Mouse (Mus musculus) left cerebral cortex, adult 18-20 months (tissue): Measurements from ENCODE around the gene Tsen34. TPM values are rescaled to one million over a fixed set of nuclear protein-coding genes. Genes with fewer than 3 reads are reported as not detected.
"Not testable (repeated sequence)": the region's sequence is repeated elsewhere in the genome, so short reads cannot be mapped to it uniquely, and the experiment has no call there.

Experiments
- DNase-seq, 2 experiments: peaks; one replicate each; pipeline ENCODE4 v3.0.0; 2021 to 2022; ENCODE audit warnings: low spot score in 2 of 2, mixed read lengths in 1 of 2
- total RNA-seq, 2 experiments: library from RNA; stranded (reverse); gene quantifications; 2 replicates each; pipeline ENCODE4 v1.2.3; 2021

The Tsen34 gene
- total RNA-seq, 2 experiments from 2014 or later, result 78.5 to 90.0 TPM

GRCm38 (mm10) chr7:3685400-3686187 is 7.1 kb upstream of the Tsen34 start:
- DNase-seq, result no peak

DNA sequence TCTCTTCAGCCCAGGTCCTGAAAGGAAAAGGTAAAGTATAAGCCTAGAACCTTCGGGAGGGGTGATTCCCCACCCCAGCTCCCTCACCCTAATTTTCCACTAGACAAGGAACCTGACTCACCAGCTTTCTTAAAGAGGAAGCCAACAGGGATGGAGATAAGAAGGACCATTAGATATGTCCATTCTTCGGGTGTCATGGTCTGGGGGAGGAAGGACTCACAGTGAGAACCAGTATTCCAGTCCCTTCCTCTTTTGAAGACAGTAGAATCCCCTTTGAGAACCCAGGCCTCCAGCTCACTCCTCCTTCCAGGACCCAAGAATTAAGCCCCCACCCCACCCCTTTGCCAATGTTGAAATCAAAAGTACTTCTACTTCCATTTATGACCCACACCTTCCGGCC is 744 bp upstream of the Tsen34 start:
- no peak for DNase-seq

DNA sequence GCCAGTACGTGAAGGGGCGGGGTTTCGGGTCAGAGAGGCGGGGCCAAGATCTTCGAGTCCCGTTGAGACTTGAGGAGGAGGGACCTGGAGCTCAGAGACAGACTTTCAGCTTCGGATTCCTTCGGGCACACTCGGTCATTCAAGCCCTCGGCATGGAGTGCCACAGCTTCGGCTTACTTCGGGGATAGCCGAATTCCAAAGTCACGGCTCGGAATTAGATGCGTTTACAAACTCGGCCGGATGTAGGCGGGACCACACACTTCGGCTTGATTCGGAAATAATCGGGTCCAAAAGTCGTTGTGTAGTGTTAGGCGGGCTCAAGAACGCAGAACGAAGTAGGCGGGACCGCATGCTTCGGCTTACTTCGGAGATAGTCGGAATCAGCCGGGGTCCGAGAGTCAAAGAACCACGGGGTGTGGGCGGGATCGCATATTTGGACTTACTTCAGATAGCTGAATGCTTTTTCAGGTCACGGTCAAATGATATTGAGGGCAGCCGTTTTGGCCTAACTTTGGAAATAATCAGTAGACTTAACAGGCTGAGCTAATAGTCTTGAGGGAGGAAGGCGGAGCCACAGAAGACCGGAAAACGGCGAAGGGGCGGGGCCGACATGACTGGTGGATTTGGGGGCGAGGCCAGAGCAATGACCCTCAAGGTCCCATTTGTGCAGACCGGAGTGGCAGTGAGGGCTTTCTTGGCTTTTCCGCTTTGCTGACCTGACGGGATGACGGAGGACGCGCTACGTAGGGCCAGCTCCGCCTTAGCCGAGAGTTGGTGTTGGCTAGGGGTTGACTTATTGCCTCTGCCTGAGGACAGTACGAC is 535 bp downstream of the Tsen34 start, which contains the start of gene Mboat7:
Gene Mboat7, minus strand, starts transcription at position 537 of the 822 bp plus-strand sequence.
- DNase-seq, result peak; percentile 94 to 96

GRCm38 (mm10) chr7:3693809-3694075 is 1.1 kb downstream of the Tsen34 start:
- no peak for DNase-seq

- peak in 1 of 2 experiments; percentile 44 for DNase-seq
Measured at GRCm38 (mm10) chr7:3694076-3694948, 1.6 kb downstream of the Tsen34 start.

GRCm38 (mm10) chr7:3694949-3695305 is 2.3 kb downstream of the Tsen34 start:
- DNase-seq, result not testable (repeated sequence)

DNA sequence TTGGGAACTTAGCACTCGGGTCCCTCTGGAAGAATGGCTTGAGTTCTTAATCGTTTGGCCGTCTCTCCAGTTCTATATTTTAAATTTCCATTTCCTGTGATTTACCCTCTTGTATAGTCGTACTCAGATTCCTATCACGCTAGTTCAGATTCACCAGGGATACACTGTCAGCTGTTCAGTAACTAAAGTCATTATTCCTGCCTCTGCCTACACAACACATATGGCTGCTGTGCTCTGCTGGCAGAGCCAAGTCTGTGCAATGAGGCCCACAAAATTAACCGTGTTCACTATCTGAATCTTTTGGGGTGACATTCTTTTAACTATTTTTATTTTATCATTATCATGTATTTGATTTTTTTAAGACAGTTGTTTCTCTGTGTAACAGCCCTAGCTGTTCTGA is 5.8 kb downstream of the Tsen34 start:
- DNase-seq, result no peak

- DNase-seq, result no peak
Measured at GRCm38 (mm10) chr7:3703148-3703878, 10.7 kb downstream of the Tsen34 start.

DNA sequence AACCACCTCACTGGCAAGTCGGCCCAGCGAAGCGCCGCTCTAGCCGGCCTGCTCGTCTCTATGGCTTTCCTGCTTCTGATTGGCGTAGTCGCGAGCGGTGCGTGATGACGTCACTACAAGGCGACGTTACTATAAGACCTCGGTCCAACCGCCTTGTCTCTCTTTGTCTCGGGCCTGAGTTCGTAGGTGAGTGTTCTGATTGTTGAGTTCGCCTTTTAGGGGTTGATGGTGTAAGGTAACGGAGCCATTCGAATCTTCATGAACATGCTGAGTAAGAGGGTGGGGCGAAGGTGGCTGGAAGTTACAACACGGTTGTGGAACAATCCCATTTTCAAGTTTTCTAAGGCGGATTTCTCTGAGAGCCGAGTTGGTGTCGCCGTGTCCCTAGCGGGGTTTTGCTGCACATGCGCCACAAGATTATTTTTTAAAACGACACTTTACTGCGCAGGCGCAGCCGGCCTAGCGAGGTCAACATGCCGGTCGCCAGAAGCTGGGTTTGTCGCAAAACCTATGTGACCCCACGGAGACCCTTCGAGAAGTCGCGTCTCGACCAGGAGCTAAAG is 11.3 kb downstream of the Tsen34 start, which contains the start of gene Rps9:
Gene Rps9, plus strand, starts transcription at position 115 of the 563 bp plus-strand sequence.
- peak; percentile 97 for DNase-seq

DNA sequence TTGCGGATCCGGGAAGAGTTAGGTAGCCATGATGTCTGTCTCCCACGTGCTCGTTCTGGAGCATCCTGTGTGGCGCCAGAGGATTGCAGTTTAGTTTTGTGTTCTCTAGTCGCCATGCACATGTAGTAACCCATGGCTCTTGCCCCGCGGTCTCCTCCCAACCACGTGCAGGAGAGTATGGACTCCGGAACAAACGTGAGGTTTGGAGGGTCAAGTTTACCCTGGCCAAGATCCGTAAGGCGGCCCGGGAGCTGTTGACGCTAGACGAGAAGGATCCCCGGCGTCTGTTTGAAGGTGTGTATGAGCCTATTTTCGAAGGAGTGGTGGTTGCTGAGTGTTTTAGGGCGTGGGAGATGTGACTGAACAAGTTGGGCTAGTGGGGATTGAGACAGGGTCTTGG is 11.8 kb downstream of the Tsen34 start:
- no peak for DNase-seq

- not testable (repeated sequence) for DNase-seq
Measured at GRCm38 (mm10) chr7:3705461-3705860, 12.8 kb downstream of the Tsen34 start.

DNA sequence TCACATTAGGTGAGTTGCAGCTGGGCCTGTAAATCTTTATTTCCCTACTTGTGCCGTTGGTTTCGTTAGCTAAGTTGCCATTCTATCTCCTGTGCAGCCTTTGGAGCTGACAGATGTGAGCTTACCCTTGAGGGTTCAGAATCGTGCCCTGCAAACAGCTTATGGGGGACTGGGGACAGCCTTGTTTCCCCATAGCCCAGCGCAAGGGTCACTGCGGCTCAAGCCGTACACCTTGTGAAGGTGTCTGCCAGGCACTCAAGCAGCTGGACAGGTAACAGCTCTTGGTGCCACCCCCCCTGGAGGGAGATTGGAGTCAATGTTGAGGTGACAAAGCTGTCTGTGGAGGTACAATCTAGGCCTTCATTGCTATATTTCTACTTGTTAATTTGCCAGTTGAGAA is 13.2 kb downstream of the Tsen34 start:
- DNase-seq, result no peak

- DNase-seq, result no peak
Measured at GRCm38 (mm10) chr7:3706343-3706934, 13.8 kb downstream of the Tsen34 start.

DNA sequence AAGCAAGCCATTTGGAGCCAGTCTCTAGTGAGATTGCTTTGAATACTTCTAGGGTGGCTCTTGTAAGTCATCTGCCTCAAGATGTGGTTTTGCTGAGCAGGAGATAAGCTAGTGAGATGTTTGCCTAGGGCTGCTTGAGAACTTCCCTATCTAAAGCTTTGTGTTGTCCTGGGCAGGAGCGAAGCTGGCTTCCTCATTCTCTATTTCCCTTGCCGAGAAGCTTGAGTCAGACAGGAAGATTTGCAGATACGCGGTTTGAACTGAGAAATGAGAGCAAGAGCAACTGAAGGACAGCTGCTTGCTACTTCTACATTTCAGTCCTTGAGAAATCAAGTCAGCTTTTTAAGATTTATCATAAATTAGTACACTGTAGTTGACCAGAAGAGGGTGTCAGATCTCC is 14.4 kb downstream of the Tsen34 start:
- no peak for DNase-seq

- DNase-seq, result no peak
Measured at GRCm38 (mm10) chr7:3707568-3708413, 15.1 kb downstream of the Tsen34 start.

- not testable (repeated sequence) for DNase-seq
Measured at GRCm38 (mm10) chr7:3708447-3708980, 15.9 kb downstream of the Tsen34 start.

- no peak for DNase-seq
Measured at GRCm38 (mm10) chr7:3709000-3709399, 16.3 kb downstream of the Tsen34 start.

GRCm38 (mm10) chr7:3712264-3712942 is 19.7 kb downstream of the Tsen34 start:
- DNase-seq, result no peak
